Mouse (Mus musculus): ENCODE data around the gene Sugct. TPM values are rescaled to one million over a fixed set of nuclear protein-coding genes. Genes with fewer than 3 reads are reported as not detected.

Gene Sugct
- total RNA-seq, 4 experiments from 2014 or later, result 0.29 to 1.3 (median 0.94) TPM

- DNase-seq (ENCODE audit: low spot score in 2 of 2), result no peak
Measured at GRCm38 (mm10) chr13:17043426-17044224, 651.7 kb downstream of the Sugct start.

- DNase-seq (ENCODE audit: low spot score in 2 of 2), result no peak
Measured at GRCm38 (mm10) chr13:17042332-17042731, 653.0 kb downstream of the Sugct start.

GRCm38 (mm10) chr13:17039727-17040126 is 655.6 kb downstream of the Sugct start:
- DNase-seq (ENCODE audit: low spot score in 2 of 2), result no peak

GRCm38 (mm10) chr13:17038341-17038740 is 657.0 kb downstream of the Sugct start:
- DNase-seq (ENCODE audit: low spot score in 2 of 2), result no peak

- DNase-seq (ENCODE audit: low spot score in 2 of 2), result no peak
Measured at GRCm38 (mm10) chr13:17037899-17038298, 657.5 kb downstream of the Sugct start.

- no peak for DNase-seq (ENCODE audit: low spot score in 2 of 2)
Measured at GRCm38 (mm10) chr13:17030761-17031160, 664.6 kb downstream of the Sugct start.

- DNase-seq (ENCODE audit: low spot score in 2 of 2), result no peak
Measured at GRCm38 (mm10) chr13:17028595-17028994, 666.8 kb downstream of the Sugct start.

GRCm38 (mm10) chr13:17027846-17028529 is 667.4 kb downstream of the Sugct start:
- no peak for DNase-seq (ENCODE audit: low spot score in 2 of 2)

- no peak for DNase-seq (ENCODE audit: low spot score in 2 of 2)
Measured at GRCm38 (mm10) chr13:17027001-17027400, 668.4 kb downstream of the Sugct start.

- no peak for DNase-seq (ENCODE audit: low spot score in 2 of 2)
Measured at GRCm38 (mm10) chr13:16996464-16996863, 698.9 kb downstream of the Sugct start.

GRCm38 (mm10) chr13:16995321-16995720 is 700.0 kb downstream of the Sugct start:
- DNase-seq (ENCODE audit: low spot score in 2 of 2), result no peak

- no peak for DNase-seq (ENCODE audit: low spot score in 2 of 2)
Measured at GRCm38 (mm10) chr13:16977743-16978142, 717.6 kb downstream of the Sugct start.

- DNase-seq (ENCODE audit: low spot score in 2 of 2), result no peak
Measured at GRCm38 (mm10) chr13:16971277-16971676, 724.1 kb downstream of the Sugct start.

GRCm38 (mm10) chr13:16968995-16969394 is 726.4 kb downstream of the Sugct start:
- no peak for DNase-seq (ENCODE audit: low spot score in 2 of 2)

GRCm38 (mm10) chr13:16964823-16965475 is 730.4 kb downstream of the Sugct start:
- DNase-seq (ENCODE audit: low spot score in 2 of 2), result no peak

GRCm38 (mm10) chr13:16952045-16952444 is 743.3 kb downstream of the Sugct start:
- DNase-seq (ENCODE audit: low spot score in 2 of 2), result no peak

- no peak for DNase-seq (ENCODE audit: low spot score in 2 of 2)
Measured at GRCm38 (mm10) chr13:16939466-16939811, 755.9 kb downstream of the Sugct start.

GRCm38 (mm10) chr13:16938552-16939465 is 756.5 kb downstream of the Sugct start:
- DNase-seq (ENCODE audit: low spot score in 2 of 2), result no peak

GRCm38 (mm10) chr13:16937422-16938202 is 757.7 kb downstream of the Sugct start:
- no peak for DNase-seq (ENCODE audit: low spot score in 2 of 2)

GRCm38 (mm10) chr13:16935029-16935428 is 760.3 kb downstream of the Sugct start:
- DNase-seq (ENCODE audit: low spot score in 2 of 2), result no peak

Data from gastrocnemius, adult 8-10 months (tissue).